Mouse (Mus musculus) adrenal gland, adult 18-20 months (tissue): ENCODE data around the gene Chrna5. TPM values are rescaled to one million over a fixed set of nuclear protein-coding genes. Genes with fewer than 3 reads are reported as not detected.
A peak's percentile ranks its signal among the peaks of the same experiment; 100 is the strongest.
"Not testable (repeated sequence)": the region's sequence is repeated elsewhere in the genome, so short reads cannot be mapped to it uniquely, and the experiment has no call there.

ENCODE experiments used
- DNase-seq, 2 experiments: peaks; one replicate each; pipeline ENCODE4 v3.0.0; 2021 to 2022; ENCODE audit warnings: low spot score in 2 of 2
- long read RNA-seq, 2 experiments: library from polyadenylated mRNA; stranded (forward); transcript quantifications; one replicate each; pipeline ENCODE4 v2.0.0; 2021
- total RNA-seq, 2 experiments: library from RNA; stranded (reverse); gene quantifications; 1 replicate in 1 of 2; 2 replicates in 1 of 2; pipeline ENCODE4 v1.2.3; 2021

Gene Chrna5
- 1 to 10 TPM in 1 of 2 experiments, under 1 TPM in 1; 0.46 to 1.6 TPM for total RNA-seq
- long read RNA-seq, experiment 1, transcript Chrna5-202 (6 exons, 1,737 nt): major isoform, 5 of 5 reads
- long read RNA-seq, experiment 1, partial matches to known transcripts: 0 of 5 reads
- long read RNA-seq, experiment 1, other reads (novel, unspliced or antisense): 0 of 5 reads
- long read RNA-seq, experiment 2, partial matches to known transcripts: 0 of 1 reads
- long read RNA-seq, experiment 2, other reads (novel, unspliced or antisense): 0 of 1 reads

GRCm38 (mm10) chr9:54980674-54981073 lies at the start of gene Chrna5:
TSS of gene Chrna5 (plus strand) at chr9:54980880.
- no peak for DNase-seq

- DNase-seq: no peak
These were observed 48.9 kb upstream of the Chrna5 start for GRCm38 (mm10) chr9:54931765-54932164.

- no peak for DNase-seq
These were observed 48.3 kb upstream of the Chrna5 start for GRCm38 (mm10) chr9:54932379-54932778.

- no peak for DNase-seq
These were observed 38.6 kb upstream of the Chrna5 start for GRCm38 (mm10) chr9:54942071-54942470.

- DNase-seq: no peak
These were observed 36.2 kb upstream of the Chrna5 start for GRCm38 (mm10) chr9:54944467-54944866.

- DNase-seq: no peak
These were observed 34.4 kb upstream of the Chrna5 start for GRCm38 (mm10) chr9:54946256-54946655.

GRCm38 (mm10) chr9:54949465-54949864 lies 31.2 kb upstream of the Chrna5 start:
- no peak for DNase-seq

GRCm38 (mm10) chr9:54950162-54950561 lies 30.5 kb upstream of the Chrna5 start:
- DNase-seq: not testable (repeated sequence)

- peak; percentile 88 to 91 for DNase-seq
These were observed 29.9 kb upstream of the Chrna5 start, which contains the start of the genes Psma4 and AY074887 for GRCm38 (mm10) chr9:54950575-54951321. TSS of gene Psma4 (plus strand) at chr9:54950790. TSS of gene AY074887 (minus strand) at chr9:54950998.

- no peak for DNase-seq
These were observed 19.6 kb upstream of the Chrna5 start for GRCm38 (mm10) chr9:54961059-54961458.

- no peak for DNase-seq
These were observed 17.0 kb upstream of the Chrna5 start for GRCm38 (mm10) chr9:54963669-54964068.

- no peak for DNase-seq
These were observed 10.6 kb upstream of the Chrna5 start for GRCm38 (mm10) chr9:54969972-54970637.

GRCm38 (mm10) chr9:54981291-54982191 lies 861 bp downstream of the Chrna5 start:
- DNase-seq: peak in 1 of 2 experiments; percentile 9

GRCm38 (mm10) chr9:54982401-54982800 lies 1.7 kb downstream of the Chrna5 start:
- no peak for DNase-seq

GRCm38 (mm10) chr9:54990362-54990761 lies 9.7 kb downstream of the Chrna5 start:
- DNase-seq: no peak

GRCm38 (mm10) chr9:54994381-54994780 lies 13.7 kb downstream of the Chrna5 start:
- no peak for DNase-seq

- DNase-seq: no peak
These were observed 15.0 kb downstream of the Chrna5 start for GRCm38 (mm10) chr9:54995645-54996044.

- no peak for DNase-seq
These were observed 22.9 kb downstream of the Chrna5 start for GRCm38 (mm10) chr9:55003609-55004008.

GRCm38 (mm10) chr9:55009692-55010091 lies 29.0 kb downstream of the Chrna5 start:
- DNase-seq: no peak

- DNase-seq: no peak
These were observed 30.1 kb downstream of the Chrna5 start for GRCm38 (mm10) chr9:55010588-55011350.
